Mouse (Mus musculus): ENCODE results near the gene Aldh1l1. TPM values are rescaled to one million over a fixed set of nuclear protein-coding genes. Genes with fewer than 3 reads are reported as not detected.

Aldh1l1 gene
- total and polyA plus RNA-seq, 2 experiments from 2014 or later = 83.8 to 125 TPM

DNA sequence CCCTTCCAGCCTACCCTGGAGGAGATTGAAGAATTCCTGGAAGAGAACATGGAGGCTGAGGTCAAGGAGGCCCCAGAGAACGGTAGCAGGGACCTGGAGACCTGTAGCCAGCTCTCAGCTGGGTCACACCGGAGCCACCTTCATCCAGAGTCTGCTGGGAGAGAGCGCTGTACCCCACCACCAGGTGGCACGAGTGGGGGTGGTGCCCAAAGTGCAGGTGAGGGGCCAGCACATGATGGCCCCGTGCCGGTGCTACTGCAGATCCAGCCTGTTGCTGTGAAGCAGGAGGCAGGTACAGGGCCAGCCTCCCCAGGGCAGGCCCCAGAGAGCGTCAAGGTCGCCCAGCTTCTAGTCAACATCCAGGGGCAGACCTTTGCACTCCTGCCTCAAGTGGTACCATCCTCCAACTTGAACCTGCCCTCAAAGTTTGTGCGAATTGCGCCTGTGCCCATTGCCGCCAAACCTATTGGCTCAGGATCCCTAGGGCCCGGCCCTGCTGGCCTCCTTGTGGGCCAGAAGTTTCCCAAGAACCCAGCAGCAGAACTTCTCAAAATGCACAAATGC, 19.3 kb upstream of the Aldh1l1 start:
- DNase-seq (ENCODE audit: low spot score) = no peak
- Histone ChIP-seq H3K4me2 (ENCODE audit: low read depth, low read length, poor library complexity, severe bottlenecking) (no peak overlapping the region), H3K9ac (replicated peaks; ENCODE audit: low read length, poor library complexity, severe bottlenecking) (no peak overlapping the region), H3K27me3 (ENCODE audit: insufficient read depth, low read length) (no peaks in the 10 kb centered on the region), H3K36me3 (ENCODE audit: insufficient read depth, low read length) (peaks cover 7% of the 10 kb centered on the region), H3K27ac (ENCODE audit: low read depth, low read length) (no peak overlapping the region), H3K4me3 (ENCODE audit: low read depth, low read length) (no peak overlapping the region), H3K9me3 (ENCODE audit: low read length) (no peaks in the 10 kb centered on the region), H3K4me1 (ENCODE audit: insufficient read depth, low read length) (no peaks in the 10 kb centered on the region)
- TF ChIP-seq CTCF (IDR thresholded peaks at IDR 0.05) = no peak
- WGBS = 96% methylated on average over 12 of the region's 12 CpGs
- ATAC-seq (ENCODE audit: low FRiP score) = no peak

DNA sequence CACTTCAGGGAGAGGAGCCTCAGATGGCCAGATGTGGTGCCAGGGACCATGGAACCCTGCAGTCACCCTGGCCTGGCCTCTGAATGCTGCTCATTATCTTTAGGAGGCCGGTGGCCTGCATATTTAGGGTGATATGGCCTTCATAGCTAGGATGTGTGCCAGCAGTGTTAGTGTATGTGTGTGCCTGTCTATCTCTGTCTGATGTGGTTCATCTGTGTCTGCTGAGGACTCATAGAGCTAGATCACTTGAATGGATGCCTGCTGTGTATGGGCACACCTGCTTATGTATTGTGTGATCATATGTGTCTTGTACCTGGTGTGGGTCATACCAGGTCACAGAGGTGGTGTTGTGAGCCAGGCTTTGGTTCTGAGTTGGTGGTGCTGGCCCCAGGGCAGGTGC, 18.0 kb upstream of the Aldh1l1 start:
- Histone ChIP-seq H3K27me3 (ENCODE audit: insufficient read depth, low read length) (no peaks in the 10 kb centered on the region), H3K4me1 (ENCODE audit: insufficient read depth, low read length) (no peaks in the 10 kb centered on the region), H3K4me3 (ENCODE audit: low read depth, low read length) (no peak overlapping the region), H3K9ac (replicated peaks; ENCODE audit: low read length, poor library complexity, severe bottlenecking) (no peak overlapping the region), H3K36me3 (ENCODE audit: insufficient read depth, low read length) (peaks cover 11% of the 10 kb centered on the region), H3K9me3 (ENCODE audit: low read length) (no peaks in the 10 kb centered on the region), H3K4me2 (ENCODE audit: low read depth, low read length, poor library complexity, severe bottlenecking) (no peak overlapping the region), H3K27ac (ENCODE audit: low read depth, low read length) (no peak overlapping the region)
- WGBS = 83% methylated on average over 1 of the region's 1 CpGs
- ATAC-seq (ENCODE audit: low FRiP score) (no peak), DNase-seq (ENCODE audit: low spot score) (no peak)
- TF ChIP-seq CTCF (IDR thresholded peaks at IDR 0.05) = no peak

DNA sequence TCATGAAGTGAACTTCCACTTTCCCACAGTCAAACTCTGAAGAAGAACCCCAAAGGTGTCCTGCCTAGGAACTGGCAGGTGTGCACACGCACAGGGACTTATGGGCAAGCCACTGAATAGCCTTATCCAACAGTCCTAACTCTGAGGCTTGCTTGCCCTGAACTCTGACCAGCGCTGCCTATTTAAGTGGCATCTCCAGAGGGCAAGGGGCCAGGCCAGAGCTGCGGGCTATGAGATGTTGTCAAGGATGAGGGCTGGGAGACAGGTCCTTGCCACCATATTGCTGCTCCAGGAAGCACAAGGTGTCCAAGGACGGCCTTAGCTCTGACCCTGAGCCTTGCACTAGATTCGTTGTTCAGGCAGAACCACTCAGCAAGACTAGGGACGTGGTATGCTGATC, 17.2 kb upstream of the Aldh1l1 start:
- peaks cover 11% of the 10 kb centered on the region for H3K36me3 ChIP-seq (ENCODE audit: insufficient read depth, low read length)
- ATAC-seq (ENCODE audit: low FRiP score) (no peak), DNase-seq (ENCODE audit: low spot score) (no peak)
- H3K9ac ChIP-seq (replicated peaks; ENCODE audit: low read length, poor library complexity, severe bottlenecking) = no peak overlapping the region
- H3K27me3 ChIP-seq (ENCODE audit: insufficient read depth, low read length) = no peaks in the 10 kb centered on the region
- 94% methylated on average over 6 of the region's 6 CpGs for WGBS
- no peak overlapping the region for H3K4me2 ChIP-seq (ENCODE audit: low read depth, low read length, poor library complexity, severe bottlenecking)
- no peaks in the 10 kb centered on the region for H3K4me1 ChIP-seq (ENCODE audit: insufficient read depth, low read length)
- H3K27ac ChIP-seq (ENCODE audit: low read depth, low read length) = no peak overlapping the region
- no peaks in the 10 kb centered on the region for H3K9me3 ChIP-seq (ENCODE audit: low read length)
- no peak for TF ChIP-seq CTCF (IDR thresholded peaks at IDR 0.05)
- H3K4me3 ChIP-seq (ENCODE audit: low read depth, low read length) = no peak overlapping the region

DNA sequence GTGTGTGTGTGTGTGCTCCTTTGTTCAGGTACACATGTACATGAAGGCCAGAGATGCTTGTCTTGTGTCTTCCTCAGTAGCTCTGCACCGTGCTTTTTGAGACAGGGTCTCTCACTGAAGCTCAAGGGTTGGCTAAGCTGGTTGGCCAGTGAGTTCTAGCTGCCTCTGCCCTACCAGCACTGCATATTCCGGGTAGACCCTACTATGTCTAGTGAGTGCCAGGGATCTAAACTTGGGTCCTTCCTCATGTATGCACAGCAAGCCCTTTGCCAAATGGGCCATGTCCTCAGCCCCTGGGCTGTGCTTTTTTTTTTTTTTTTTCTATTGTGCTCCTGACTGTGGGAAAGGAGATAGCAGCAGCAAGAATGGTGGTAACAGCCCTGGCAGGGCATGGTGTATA, 16.0 kb upstream of the Aldh1l1 start:
- Histone ChIP-seq H3K4me1 (ENCODE audit: insufficient read depth, low read length) (no peaks in the 10 kb centered on the region), H3K27me3 (ENCODE audit: insufficient read depth, low read length) (no peaks in the 10 kb centered on the region), H3K4me3 (ENCODE audit: low read depth, low read length) (no peak overlapping the region), H3K4me2 (ENCODE audit: low read depth, low read length, poor library complexity, severe bottlenecking) (no peak overlapping the region), H3K9me3 (ENCODE audit: low read length) (no peaks in the 10 kb centered on the region), H3K9ac (replicated peaks; ENCODE audit: low read length, poor library complexity, severe bottlenecking) (no peak overlapping the region), H3K36me3 (ENCODE audit: insufficient read depth, low read length) (peaks cover 11% of the 10 kb centered on the region), H3K27ac (ENCODE audit: low read depth, low read length) (no peak overlapping the region)
- WGBS = 89% methylated on average over 2 of the region's 2 CpGs
- ATAC-seq (ENCODE audit: low FRiP score) = no peak
- DNase-seq (ENCODE audit: low spot score) = no peak
- no peak for TF ChIP-seq CTCF (IDR thresholded peaks at IDR 0.05)

DNA sequence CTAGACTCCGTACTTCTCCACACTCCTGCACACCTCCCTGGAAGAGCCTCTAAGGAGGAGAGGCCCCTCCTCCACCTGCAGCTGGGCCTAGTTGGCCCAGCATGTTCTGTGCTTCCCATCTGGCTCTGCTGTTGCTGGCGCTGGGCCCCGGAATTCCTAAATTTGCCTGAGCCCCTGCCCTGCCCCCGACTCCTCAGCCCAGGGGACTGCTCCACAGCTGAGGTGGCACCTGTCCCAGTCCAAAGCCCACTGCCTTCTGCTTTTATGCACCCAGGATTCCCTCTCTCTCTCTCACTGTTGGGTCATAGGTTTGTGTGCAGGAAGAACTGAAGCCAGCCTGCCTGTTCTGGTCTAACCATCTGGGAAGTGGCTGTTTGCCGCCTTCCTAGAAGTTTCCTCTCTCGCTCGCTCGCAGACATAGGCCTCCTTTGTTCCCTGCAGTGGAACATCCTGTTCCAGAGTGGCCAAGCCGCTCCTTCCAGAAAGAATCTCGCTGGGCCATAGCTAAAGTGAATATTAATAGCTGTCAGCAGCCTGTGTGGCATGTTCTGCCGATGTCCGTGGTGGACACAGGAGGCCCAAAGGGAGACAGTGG, 15.2 kb upstream of the Aldh1l1 start:
- no peak overlapping the region for H3K4me3 ChIP-seq (ENCODE audit: low read depth, low read length)
- H3K27ac ChIP-seq (ENCODE audit: low read depth, low read length) = peak overlapping the region; percentile 65
- no peaks in the 10 kb centered on the region for H3K27me3 ChIP-seq (ENCODE audit: insufficient read depth, low read length)
- no peaks in the 10 kb centered on the region for H3K9me3 ChIP-seq (ENCODE audit: low read length)
- H3K36me3 ChIP-seq (ENCODE audit: insufficient read depth, low read length) = peaks cover 11% of the 10 kb centered on the region
- H3K9ac ChIP-seq (replicated peaks; ENCODE audit: low read length, poor library complexity, severe bottlenecking) = no peak overlapping the region
- ATAC-seq (ENCODE audit: low FRiP score) (peak; percentile 66), DNase-seq (ENCODE audit: low spot score) (peak; percentile 77)
- 65% methylated on average over 12 of the region's 12 CpGs for WGBS
- TF ChIP-seq CTCF (IDR thresholded peaks at IDR 0.05) = no peak
- no peaks in the 10 kb centered on the region for H3K4me1 ChIP-seq (ENCODE audit: insufficient read depth, low read length)
- H3K4me2 ChIP-seq (ENCODE audit: low read depth, low read length, poor library complexity, severe bottlenecking) = no peak overlapping the region

DNA sequence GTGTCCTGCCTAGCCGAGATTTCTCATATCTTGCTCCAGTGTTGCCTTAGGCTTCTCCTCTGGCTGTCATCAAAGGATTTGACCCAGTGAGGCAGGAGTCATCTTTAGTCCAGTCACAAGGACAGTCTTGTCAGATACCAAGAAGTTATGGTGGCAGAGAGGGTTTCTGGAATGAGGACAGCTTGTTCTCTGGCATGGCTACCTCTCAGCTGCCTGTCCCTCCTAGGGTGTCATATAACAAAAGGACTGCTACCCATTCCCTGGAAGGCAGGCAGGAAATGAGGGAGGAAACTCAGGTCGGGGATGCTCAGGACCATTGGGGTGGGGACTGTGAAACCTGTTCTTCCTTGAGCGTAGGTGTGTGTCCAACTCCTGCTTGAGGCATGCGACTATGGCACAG, 14.1 kb upstream of the Aldh1l1 start:
- Histone ChIP-seq H3K27me3 (ENCODE audit: insufficient read depth, low read length) (no peaks in the 10 kb centered on the region), H3K4me2 (ENCODE audit: low read depth, low read length, poor library complexity, severe bottlenecking) (no peak overlapping the region), H3K9me3 (ENCODE audit: low read length) (no peaks in the 10 kb centered on the region), H3K36me3 (ENCODE audit: insufficient read depth, low read length) (peaks cover 11% of the 10 kb centered on the region), H3K9ac (replicated peaks; ENCODE audit: low read length, poor library complexity, severe bottlenecking) (no peak overlapping the region), H3K4me3 (ENCODE audit: low read depth, low read length) (no peak overlapping the region), H3K27ac (ENCODE audit: low read depth, low read length) (0 out of 2 replicates have a peak overlapping the region, but pooled peaks have one; percentile 26), H3K4me1 (ENCODE audit: insufficient read depth, low read length) (no peaks in the 10 kb centered on the region)
- DNase-seq (ENCODE audit: low spot score) (no peak), ATAC-seq (ENCODE audit: low FRiP score) (no peak)
- WGBS = 76% methylated on average over 4 of the region's 4 CpGs
- no peak for TF ChIP-seq CTCF (IDR thresholded peaks at IDR 0.05)

Data from midbrain, postnatal 0 days (tissue).